Mouse (Mus musculus): ENCODE data around the gene Ppp6c. TPM values are rescaled to one million over a fixed set of nuclear protein-coding genes. Genes with fewer than 3 reads are reported as not detected.
A peak's percentile ranks its signal among the peaks of the same experiment; 100 is the strongest.

Gene Ppp6c
- total and polyA plus RNA-seq, 2 experiments from 2014 or later: 51.1 to 57.2 TPM

DNA sequence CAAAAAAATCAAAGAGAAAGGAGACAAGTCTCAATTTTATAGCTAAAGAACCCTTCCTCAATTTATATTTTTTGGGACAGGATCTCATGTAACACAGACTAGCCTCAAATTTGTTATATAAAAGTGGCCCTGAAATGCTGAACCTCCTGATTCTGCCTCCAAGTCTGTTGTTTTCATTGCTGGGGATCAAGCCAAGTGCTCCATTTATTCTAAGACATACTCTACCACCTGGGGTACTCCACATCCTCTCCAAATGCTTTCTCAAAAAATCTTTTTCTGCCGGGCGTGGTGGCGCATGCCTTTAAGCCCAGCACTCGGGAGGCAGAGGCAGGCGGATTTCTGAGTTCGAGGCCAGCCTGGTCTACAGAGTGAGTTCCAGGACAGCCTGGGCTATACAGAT is 6.2 kb downstream of the Ppp6c start:
- H3K9ac ChIP-seq: no peak overlapping the region
- no peak overlapping the region for H3K4me3 ChIP-seq (ENCODE audit: low read depth, low read length)
- H3K27me3 ChIP-seq (ENCODE audit: insufficient read depth, low read length): no peaks in the 10 kb centered on the region
- DNase-seq: no peak
- H3K4me2 ChIP-seq (ENCODE audit: low read depth): no peak overlapping the region
- no peak for TF ChIP-seq CTCF (IDR thresholded peaks at IDR 0.05; ENCODE audit: low read depth)
- no peaks in the 10 kb centered on the region for H3K36me3 ChIP-seq (ENCODE audit: insufficient read depth)
- H3K9me3 ChIP-seq (ENCODE audit: low read length): no peaks in the 10 kb centered on the region
- 92% methylated on average over 6 of the region's 6 CpGs for WGBS
- H3K4me1 ChIP-seq (ENCODE audit: insufficient read depth): peaks cover 13% of the 10 kb centered on the region; the same call in 1 of the 2 replicates
- ATAC-seq: no peak
- H3K27ac ChIP-seq (ENCODE audit: low read depth, low read length): no peak overlapping the region

- WGBS: 95% methylated on average over 3 of the region's 3 CpGs
- no peak overlapping the region for H3K27ac ChIP-seq (ENCODE audit: low read depth, low read length)
- H3K36me3 ChIP-seq (ENCODE audit: insufficient read depth): no peaks in the 10 kb centered on the region
- 0 out of 2 replicates have a peak, but pooled peaks cover 4% of the 10 kb centered on the region for H3K4me1 ChIP-seq (ENCODE audit: insufficient read depth)
- H3K9me3 ChIP-seq (ENCODE audit: low read length): no peaks in the 10 kb centered on the region
- no peak for DNase-seq
- TF ChIP-seq CTCF (IDR thresholded peaks at IDR 0.05; ENCODE audit: low read depth): no peak
- H3K27me3 ChIP-seq (ENCODE audit: insufficient read depth, low read length): no peaks in the 10 kb centered on the region
- H3K4me3 ChIP-seq (ENCODE audit: low read depth, low read length): no peak overlapping the region
- H3K9ac ChIP-seq: no peak overlapping the region
- no peak overlapping the region for H3K4me2 ChIP-seq (ENCODE audit: low read depth)
- ATAC-seq: no peak
Observed at GRCm38 (mm10) chr2:39219034-39219433, 7.2 kb downstream of the Ppp6c start.

- Histone ChIP-seq H3K9ac (no peak overlapping the region), H3K4me1 (ENCODE audit: insufficient read depth) (no peaks in the 10 kb centered on the region), H3K4me2 (ENCODE audit: low read depth) (no peak overlapping the region), H3K27ac (ENCODE audit: low read depth, low read length) (no peak overlapping the region), H3K27me3 (ENCODE audit: insufficient read depth, low read length) (no peaks in the 10 kb centered on the region), H3K9me3 (ENCODE audit: low read length) (no peaks in the 10 kb centered on the region), H3K36me3 (ENCODE audit: insufficient read depth) (no peaks in the 10 kb centered on the region), H3K4me3 (ENCODE audit: low read depth, low read length) (no peak overlapping the region)
- no peak for DNase-seq
- no peak for ATAC-seq
- WGBS: 97% methylated on average over 4 of the region's 4 CpGs
- TF ChIP-seq CTCF (IDR thresholded peaks at IDR 0.05; ENCODE audit: low read depth): no peak
Observed at GRCm38 (mm10) chr2:39217150-39217549, 9.1 kb downstream of the Ppp6c start.

- Histone ChIP-seq H3K4me1 (ENCODE audit: insufficient read depth) (no peaks in the 10 kb centered on the region), H3K9me3 (ENCODE audit: low read length) (no peaks in the 10 kb centered on the region), H3K27me3 (ENCODE audit: insufficient read depth, low read length) (no peaks in the 10 kb centered on the region), H3K36me3 (ENCODE audit: insufficient read depth) (peaks cover 3% of the 10 kb centered on the region; the same call in 1 of the 2 replicates), H3K4me2 (ENCODE audit: low read depth) (no peak overlapping the region), H3K4me3 (ENCODE audit: low read depth, low read length) (no peak overlapping the region), H3K27ac (ENCODE audit: low read depth, low read length) (no peak overlapping the region), H3K9ac (no peak overlapping the region)
- no peak for ATAC-seq
- no peak for TF ChIP-seq CTCF (IDR thresholded peaks at IDR 0.05; ENCODE audit: low read depth)
- no peak for DNase-seq
- 96% methylated on average over 4 of the region's 4 CpGs for WGBS
Observed at GRCm38 (mm10) chr2:39210738-39211137, 15.5 kb downstream of the Ppp6c start.

DNA sequence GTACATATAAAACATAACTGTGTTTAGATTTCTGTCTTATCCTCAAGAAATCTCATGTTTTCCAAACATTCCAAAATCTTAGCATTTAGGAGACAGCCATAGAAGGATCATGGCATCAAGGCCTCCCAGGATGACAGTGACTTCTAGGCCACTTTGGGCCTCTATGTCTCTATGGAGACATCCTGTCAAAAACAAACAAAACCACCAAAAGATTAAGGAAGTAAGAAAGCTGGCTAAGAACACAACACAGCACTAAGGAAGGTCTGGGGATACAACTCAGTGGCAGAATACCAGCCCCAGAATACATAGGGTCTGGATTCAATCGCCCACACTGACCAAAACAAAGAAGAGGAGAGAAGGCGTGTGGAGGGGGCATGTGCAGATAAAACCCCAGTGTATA is 22.9 kb downstream of the Ppp6c start:
- no peak for ATAC-seq
- Histone ChIP-seq H3K4me3 (ENCODE audit: low read depth, low read length) (no peak overlapping the region), H3K9me3 (ENCODE audit: low read length) (no peaks in the 10 kb centered on the region), H3K9ac (no peak overlapping the region), H3K27ac (ENCODE audit: low read depth, low read length) (no peak overlapping the region), H3K4me2 (ENCODE audit: low read depth) (no peak overlapping the region), H3K27me3 (ENCODE audit: insufficient read depth, low read length) (no peaks in the 10 kb centered on the region), H3K4me1 (ENCODE audit: insufficient read depth) (no peaks in the 10 kb centered on the region), H3K36me3 (ENCODE audit: insufficient read depth) (peaks cover 12% of the 10 kb centered on the region; the same call in 1 of the 2 replicates)
- no peak for TF ChIP-seq CTCF (IDR thresholded peaks at IDR 0.05; ENCODE audit: low read depth)
- DNase-seq: no peak
- WGBS: 98% methylated on average over 2 of the region's 2 CpGs

DNA sequence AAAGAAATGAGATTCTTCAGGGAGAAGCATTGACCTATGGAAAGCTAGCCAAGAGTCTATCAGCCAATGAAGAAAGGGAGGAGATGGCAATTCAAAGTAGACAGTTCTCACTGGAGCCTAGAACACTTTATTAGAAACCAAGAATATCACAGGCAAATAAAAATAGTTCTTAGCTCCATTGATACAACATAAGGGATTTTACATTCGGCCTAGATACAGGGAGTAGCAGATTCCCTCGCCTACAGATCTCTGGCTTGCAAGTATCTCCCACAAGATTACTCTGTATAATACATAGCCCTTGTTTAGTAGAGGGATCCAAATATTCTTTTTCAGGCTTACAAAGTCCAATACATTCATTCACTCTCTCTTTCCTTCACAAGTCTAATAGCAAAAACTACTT is 31.4 kb downstream of the Ppp6c start:
- WGBS: 99% methylated on average over 2 of the region's 2 CpGs
- no peak for DNase-seq
- Histone ChIP-seq H3K27ac (ENCODE audit: low read depth, low read length) (no peak overlapping the region), H3K4me2 (ENCODE audit: low read depth) (no peak overlapping the region), H3K4me1 (ENCODE audit: insufficient read depth) (no peaks in the 10 kb centered on the region), H3K27me3 (ENCODE audit: insufficient read depth, low read length) (no peaks in the 10 kb centered on the region), H3K36me3 (ENCODE audit: insufficient read depth) (peaks cover 5% of the 10 kb centered on the region; the same call in 1 of the 2 replicates), H3K4me3 (ENCODE audit: low read depth, low read length) (no peak overlapping the region), H3K9ac (no peak overlapping the region), H3K9me3 (ENCODE audit: low read length) (no peaks in the 10 kb centered on the region)
- no peak for ATAC-seq
- TF ChIP-seq CTCF (IDR thresholded peaks at IDR 0.05; ENCODE audit: low read depth): no peak

GRCm38 (mm10) chr2:39190561-39191056 is 35.6 kb downstream of the Ppp6c start, which contains the start of gene Scai:
Gene Scai, minus strand, starts transcription at chr2:39190734.
- no peaks in the 10 kb centered on the region for H3K27me3 ChIP-seq (ENCODE audit: insufficient read depth, low read length)
- peak; percentile 92 for TF ChIP-seq CTCF (IDR thresholded peaks at IDR 0.05; ENCODE audit: low read depth)
- DNase-seq (peak; percentile 99), ATAC-seq (peak; percentile 99)
- peak within 1 kb of the TSS; percentile 98 for H3K9ac ChIP-seq
- H3K27ac ChIP-seq (ENCODE audit: low read depth, low read length): peak within 1 kb of the TSS; percentile 99
- H3K4me1 ChIP-seq (ENCODE audit: insufficient read depth): 0 out of 2 replicates have a peak, but pooled peaks cover 15% of the 10 kb centered on the region
- no peaks in the 10 kb centered on the region for H3K9me3 ChIP-seq (ENCODE audit: low read length)
- H3K4me3 ChIP-seq (ENCODE audit: low read depth, low read length): peak within 1 kb of the TSS; percentile 100
- 3% methylated on average over 37 of the region's 41 CpGs for WGBS
- H3K4me2 ChIP-seq (ENCODE audit: low read depth): peak within 1 kb of the TSS; percentile 72
- H3K36me3 ChIP-seq (ENCODE audit: insufficient read depth): no peaks in the 10 kb centered on the region

Measured in forebrain, postnatal 0 days (tissue).